Mouse (Mus musculus): ENCODE data around the gene Btnl2. TPM values are rescaled to one million over a fixed set of nuclear protein-coding genes. Genes with fewer than 3 reads are reported as not detected.

Gene Btnl2
- polyA plus RNA-seq, 1 experiment from 2014 or later: not detected

GRCm38 (mm10) chr17:34354940-34355339 is 318 bp downstream of the Btnl2 start:
- H3K36me3 ChIP-seq: no peaks in the 10 kb centered on the region

GRCm38 (mm10) chr17:34362954-34363546 is 8.4 kb downstream of the Btnl2 start:
- no peak overlapping the region for H3K9ac ChIP-seq
- no peaks in the 10 kb centered on the region for H3K9me3 ChIP-seq
- no peak overlapping the region for H3K27ac ChIP-seq
- no peaks in the 10 kb centered on the region for H3K4me1 ChIP-seq
- H3K4me2 ChIP-seq (replicated peaks): no peak overlapping the region
- no peak overlapping the region for H3K4me3 ChIP-seq
- H3K27me3 ChIP-seq (replicated peaks): no peaks in the 10 kb centered on the region
- no peaks in the 10 kb centered on the region for H3K36me3 ChIP-seq
- 86% methylated on average over 15 of the region's 15 CpGs for WGBS
- ATAC-seq (ENCODE audit: low FRiP score, low read depth): no peak

More at GRCm38 (mm10) chr17:34354940-34355339, 318 bp downstream of the Btnl2 start:
- H3K27me3 ChIP-seq (replicated peaks): no peaks in the 10 kb centered on the region; the same call in 1 of the 2 replicates
- no peak for ATAC-seq (ENCODE audit: low FRiP score, low read depth)
- H3K27ac ChIP-seq: no peak overlapping the region
- H3K4me1 ChIP-seq: no peaks in the 10 kb centered on the region
- H3K9me3 ChIP-seq: no peaks in the 10 kb centered on the region
- 95% methylated on average over 1 of the region's 1 CpGs for WGBS
- H3K4me3 ChIP-seq: no peak overlapping the region
- no peak overlapping the region for H3K9ac ChIP-seq
- no peak overlapping the region for H3K4me2 ChIP-seq (replicated peaks)

GRCm38 (mm10) chr17:34363676-34364310 is 9.2 kb downstream of the Btnl2 start:
- H3K4me1 ChIP-seq: no peaks in the 10 kb centered on the region
- WGBS: 86% methylated on average over 3 of the region's 3 CpGs

GRCm38 (mm10) chr17:34365031-34365430 is 10.4 kb downstream of the Btnl2 start:
- Histone ChIP-seq H3K4me1 (no peaks in the 10 kb centered on the region), H3K9me3 (no peaks in the 10 kb centered on the region), H3K9ac (no peak overlapping the region), H3K27me3 (replicated peaks) (no peaks in the 10 kb centered on the region), H3K36me3 (no peaks in the 10 kb centered on the region), H3K4me3 (no peak overlapping the region), H3K27ac (no peak overlapping the region), H3K4me2 (replicated peaks) (no peak overlapping the region)
- ATAC-seq (ENCODE audit: low FRiP score, low read depth): no peak
- 79% methylated on average over 10 of the region's 10 CpGs for WGBS

More at GRCm38 (mm10) chr17:34363676-34364310, 9.2 kb downstream of the Btnl2 start:
- H3K9ac ChIP-seq: no peak overlapping the region
- H3K9me3 ChIP-seq: no peaks in the 10 kb centered on the region
- no peak overlapping the region for H3K4me2 ChIP-seq (replicated peaks)
- no peaks in the 10 kb centered on the region for H3K36me3 ChIP-seq
- ATAC-seq (ENCODE audit: low FRiP score, low read depth): no peak
- H3K4me3 ChIP-seq: no peak overlapping the region
- H3K27me3 ChIP-seq (replicated peaks): no peaks in the 10 kb centered on the region
- H3K27ac ChIP-seq: no peak overlapping the region

GRCm38 (mm10) chr17:34370563-34370962 is 15.9 kb downstream of the Btnl2 start:
- Histone ChIP-seq H3K9me3 (no peaks in the 10 kb centered on the region), H3K4me1 (no peaks in the 10 kb centered on the region), H3K4me2 (replicated peaks) (no peak overlapping the region), H3K4me3 (no peak overlapping the region), H3K27ac (no peak overlapping the region), H3K9ac (no peak overlapping the region), H3K27me3 (replicated peaks) (no peaks in the 10 kb centered on the region), H3K36me3 (no peaks in the 10 kb centered on the region)
- 75% methylated on average over 4 of the region's 4 CpGs for WGBS
- no peak for ATAC-seq (ENCODE audit: low FRiP score, low read depth)

- no peaks in the 10 kb centered on the region for H3K4me1 ChIP-seq
- no peaks in the 10 kb centered on the region for H3K27me3 ChIP-seq (replicated peaks)
- no peak for ATAC-seq (ENCODE audit: low FRiP score, low read depth)
- no peaks in the 10 kb centered on the region for H3K36me3 ChIP-seq
- H3K4me3 ChIP-seq: no peak overlapping the region
- WGBS: 79% methylated on average over 6 of the region's 6 CpGs
- no peak overlapping the region for H3K27ac ChIP-seq
- H3K9ac ChIP-seq: no peak overlapping the region
- H3K9me3 ChIP-seq: no peaks in the 10 kb centered on the region
- no peak overlapping the region for H3K4me2 ChIP-seq (replicated peaks)
Observed at GRCm38 (mm10) chr17:34373055-34373709, 18.6 kb downstream of the Btnl2 start.

- Histone ChIP-seq H3K36me3 (no peaks in the 10 kb centered on the region), H3K4me2 (replicated peaks) (no peak within 1 kb of the TSS), H3K9ac (no peak within 1 kb of the TSS), H3K4me1 (no peaks in the 10 kb centered on the region), H3K27me3 (replicated peaks) (no peaks in the 10 kb centered on the region), H3K4me3 (no peak within 1 kb of the TSS), H3K27ac (no peak within 1 kb of the TSS), H3K9me3 (no peaks in the 10 kb centered on the region)
- ATAC-seq (ENCODE audit: low FRiP score, low read depth): no peak
- 83% methylated on average over 2 of the region's 2 CpGs for WGBS
Observed at GRCm38 (mm10) chr17:34376847-34377246, 22.2 kb downstream of the Btnl2 start, which contains the start of gene Btnl1. TSS of gene Btnl1 (plus strand) at chr17:34377132.

- H3K27ac ChIP-seq: no peak overlapping the region
- no peak overlapping the region for H3K9ac ChIP-seq
- no peaks in the 10 kb centered on the region for H3K9me3 ChIP-seq
- H3K4me1 ChIP-seq: no peaks in the 10 kb centered on the region
- H3K4me3 ChIP-seq: no peak overlapping the region
- WGBS: 67% methylated on average over 6 of the region's 6 CpGs
- no peaks in the 10 kb centered on the region for H3K36me3 ChIP-seq
- no peak overlapping the region for H3K4me2 ChIP-seq (replicated peaks)
- no peaks in the 10 kb centered on the region for H3K27me3 ChIP-seq (replicated peaks)
- no peak for ATAC-seq (ENCODE audit: low FRiP score, low read depth)
Observed at GRCm38 (mm10) chr17:34377450-34378209, 23.0 kb downstream of the Btnl2 start.

GRCm38 (mm10) chr17:34378716-34379115 is 24.1 kb downstream of the Btnl2 start:
- H3K4me2 ChIP-seq (replicated peaks): no peak overlapping the region
- H3K27ac ChIP-seq: no peak overlapping the region
- no peaks in the 10 kb centered on the region for H3K36me3 ChIP-seq
- no peaks in the 10 kb centered on the region for H3K27me3 ChIP-seq (replicated peaks)
- ATAC-seq (ENCODE audit: low FRiP score, low read depth): no peak
- no peak overlapping the region for H3K9ac ChIP-seq
- no peak overlapping the region for H3K4me3 ChIP-seq
- H3K4me1 ChIP-seq: no peaks in the 10 kb centered on the region
- WGBS: 80% methylated on average over 2 of the region's 2 CpGs
- H3K9me3 ChIP-seq: no peaks in the 10 kb centered on the region

GRCm38 (mm10) chr17:34379451-34379850 is 24.8 kb downstream of the Btnl2 start:
- H3K9ac ChIP-seq: no peak overlapping the region
- 84% methylated on average over 7 of the region's 7 CpGs for WGBS
- no peak overlapping the region for H3K27ac ChIP-seq
- H3K4me2 ChIP-seq (replicated peaks): no peak overlapping the region
- no peaks in the 10 kb centered on the region for H3K27me3 ChIP-seq (replicated peaks)
- H3K4me3 ChIP-seq: no peak overlapping the region
- H3K36me3 ChIP-seq: no peaks in the 10 kb centered on the region
- no peaks in the 10 kb centered on the region for H3K4me1 ChIP-seq
- no peak for ATAC-seq (ENCODE audit: low FRiP score, low read depth)
- no peaks in the 10 kb centered on the region for H3K9me3 ChIP-seq

- Histone ChIP-seq H3K36me3 (no peaks in the 10 kb centered on the region), H3K9ac (no peak overlapping the region), H3K27ac (no peak overlapping the region), H3K9me3 (no peaks in the 10 kb centered on the region), H3K27me3 (replicated peaks) (no peaks in the 10 kb centered on the region), H3K4me3 (no peak overlapping the region), H3K4me2 (replicated peaks) (no peak overlapping the region), H3K4me1 (no peaks in the 10 kb centered on the region)
- ATAC-seq (ENCODE audit: low FRiP score, low read depth): no peak
- WGBS: 75% methylated on average over 11 of the region's 11 CpGs
Observed at GRCm38 (mm10) chr17:34381876-34382275, 27.3 kb downstream of the Btnl2 start.

- no peak overlapping the region for H3K4me3 ChIP-seq
- ATAC-seq (ENCODE audit: low FRiP score, low read depth): no peak
- H3K27ac ChIP-seq: no peak overlapping the region
- no peaks in the 10 kb centered on the region for H3K9me3 ChIP-seq
- WGBS: 77% methylated on average over 7 of the region's 7 CpGs
- H3K9ac ChIP-seq: no peak overlapping the region
- H3K4me1 ChIP-seq: no peaks in the 10 kb centered on the region
- no peak overlapping the region for H3K4me2 ChIP-seq (replicated peaks)
- no peaks in the 10 kb centered on the region for H3K27me3 ChIP-seq (replicated peaks)
- H3K36me3 ChIP-seq: no peaks in the 10 kb centered on the region
Observed at GRCm38 (mm10) chr17:34383212-34383611, 28.6 kb downstream of the Btnl2 start.
